9 mouse cellular contexts compared by ENCODE assay signal in genomic region chr6:128836955-128837334, GRCm38 (mm10). TPM values are rescaled to one million over a fixed set of nuclear protein-coding genes. Genes with fewer than 3 reads are reported as not detected.
DNase-seq lines count a peak whose midpoint lies in the region; ATAC-seq and TF ChIP-seq lines count a peak whose summit lies in the region.
"Had no signal": no experiment of that assay in that cellular context is flagged by ENCODE, and none has a peak within 500 bp of the region (broad histone marks: within the 10 kb centered on the region; RNA-seq: fewer than 3 reads in every experiment).

No protein-coding gene starts in this region.

- ATAC-seq in heart, embryonic 15.5 days (replicated peaks; ENCODE audit: insufficient number of reproducible peaks, insufficient read depth, low FRiP score, low read depth): no peak
- ATAC-seq in heart, embryonic 16.5 days (replicated peaks; ENCODE audit: extremely low read depth, insufficient read depth, low FRiP score): no peak
- ATAC-seq in liver, postnatal 0 days: no peak

- TF ChIP-seq EP300 in liver, postnatal 0 days (IDR thresholded peaks at IDR 0.05; ENCODE audit: low read depth): no peak

- no peaks in the 10 kb centered on the region for H3K9me3 ChIP-seq in heart, embryonic 15.5 days (replicated peaks)
- H3K9me3 ChIP-seq in heart, embryonic 16.5 days (replicated peaks; ENCODE audit: control insufficient read depth, low read length): no peaks in the 10 kb centered on the region
- H3K9me3 ChIP-seq in liver, postnatal 0 days (ENCODE audit: low read length): no peaks in the 10 kb centered on the region

- peak overlapping the region; percentile 93; the same call in 1 of the 2 replicates for H3K27ac ChIP-seq in heart, embryonic 15.5 days
- H3K27ac ChIP-seq in heart, embryonic 16.5 days (ENCODE audit: low read length): no peak overlapping the region; the same call in 1 of the 2 replicates
- no peak overlapping the region for H3K27ac ChIP-seq in liver, postnatal 0 days (ENCODE audit: low read depth)

- H3K27me3 ChIP-seq in heart, embryonic 15.5 days: no peaks in the 10 kb centered on the region
- H3K27me3 ChIP-seq in heart, embryonic 16.5 days (ENCODE audit: control insufficient read depth, insufficient read depth, low read length): no peaks in the 10 kb centered on the region
- 0 out of 2 replicates have a peak, but pooled peaks cover 8% of the 10 kb centered on the region for H3K27me3 ChIP-seq in liver, postnatal 0 days (ENCODE audit: insufficient read depth, low read length)

- TF ChIP-seq CTCF in liver, postnatal 0 days (IDR thresholded peaks at IDR 0.05; ENCODE audit: low read depth): no peak

- peaks cover 19% of the 10 kb centered on the region for H3K4me1 ChIP-seq in heart, embryonic 15.5 days (replicated peaks)
- H3K4me1 ChIP-seq in heart, embryonic 16.5 days (ENCODE audit: control insufficient read depth, insufficient read depth, low read length): peaks cover 4% of the 10 kb centered on the region
- H3K4me1 ChIP-seq in liver, postnatal 0 days (ENCODE audit: insufficient read depth): peaks cover 31% of the 10 kb centered on the region

- peak overlapping the region; percentile 82 for H3K4me3 ChIP-seq in heart, embryonic 15.5 days
- no peak overlapping the region for H3K4me3 ChIP-seq in heart, embryonic 16.5 days (ENCODE audit: low read length)
- H3K4me3 ChIP-seq in liver, postnatal 0 days (ENCODE audit: low read depth, low read length): no peak overlapping the region

- 81% methylated on average over 6 of the region's 6 CpGs for WGBS in heart, embryonic 15.5 days
- WGBS in heart, embryonic 16.5 days: 81% methylated on average over 6 of the region's 6 CpGs
- WGBS in liver, postnatal 0 days (ENCODE audit: insufficient replicate concordance): 67% methylated on average over 6 of the region's 6 CpGs

- intact Hi-C loops in heart, postnatal 14 days (cut with DNase I): no loop called here

- no peak overlapping the region for H3K9ac ChIP-seq in heart, embryonic 15.5 days
- H3K9ac ChIP-seq in heart, embryonic 16.5 days (ENCODE audit: low read length): no peak overlapping the region
- no peak overlapping the region for H3K9ac ChIP-seq in liver, postnatal 0 days (replicated peaks)

- no peak for DNase-seq in heart, postnatal 14 days
- peak; percentile 52 for DNase-seq in MEL-GATA-1-ER (ENCODE audit: extremely low read depth, low read depth)
- no peak for DNase-seq in liver, postnatal 0 days
- no peak for DNase-seq in ovary, adult 18-20 months (ENCODE audit: low spot score)
- no peak for DNase-seq in thymus, postnatal 10 days (ENCODE audit: low spot score in 2 of 2)
- DNase-seq in cerebellum, adult 9-11 months: no peak
- DNase-seq: lung, postnatal 14 days had no signal

- H3K4me2 ChIP-seq in heart, embryonic 15.5 days: peak overlapping the region; percentile 86
- peak overlapping the region; percentile 79; the same call in 1 of the 2 replicates for H3K4me2 ChIP-seq in heart, embryonic 16.5 days (ENCODE audit: low read depth, low read length)
- peak overlapping the region; percentile 93; the same call in 1 of the 2 replicates for H3K4me2 ChIP-seq in liver, postnatal 0 days (ENCODE audit: low read depth, low read length)

- H3K36me3 ChIP-seq in heart, embryonic 15.5 days: no peaks in the 10 kb centered on the region
- H3K36me3 ChIP-seq in heart, embryonic 16.5 days (ENCODE audit: control insufficient read depth, insufficient read depth): no peaks in the 10 kb centered on the region
- H3K36me3 ChIP-seq in liver, postnatal 0 days (replicated peaks; ENCODE audit: insufficient read depth, low read length): no peaks in the 10 kb centered on the region

RNA-seq across cellular contexts. Expression of gene Klrb1b, which starts 10.8 kb away (rescaled TPM):
- polyA plus RNA-seq in heart, embryonic 15.5 days (2015; fragmentation: Nextera tagmentation; extraction: Ambion mirVana): 0.15 and 0.37 TPM in 2 replicates
- under 1 TPM in 1 of 2 experiments, not detected in 1; 0.17 TPM for total RNA-seq in heart, postnatal 14 days (2021)
- polyA plus RNA-seq in heart, embryonic 16.5 days (2015; fragmentation: Nextera tagmentation; extraction: Ambion mirVana): 0.17 and 0.49 TPM in 2 replicates
- 0.32 and 0.39 TPM in 2 replicates for polyA plus RNA-seq in liver, postnatal 0 days (2015; fragmentation: Nextera tagmentation; extraction: Ambion mirVana)

RNA-seq across cellular contexts. Expression of gene Gm44511, which starts 10.8 kb away (rescaled TPM):
- not detected in 2 replicates for polyA plus RNA-seq in heart, embryonic 15.5 days (2015; fragmentation: Nextera tagmentation; extraction: Ambion mirVana)
- not detected for total RNA-seq in heart, postnatal 14 days (2021)
- polyA plus RNA-seq in heart, embryonic 16.5 days (2015; fragmentation: Nextera tagmentation; extraction: Ambion mirVana): 0.26 TPM in 1 of 2 replicates, not detected in the other
- not detected in 2 replicates for polyA plus RNA-seq in liver, postnatal 0 days (2015; fragmentation: Nextera tagmentation; extraction: Ambion mirVana)

RNA-seq across cellular contexts. Expression of gene Klrb1c, which starts 47.9 kb away (rescaled TPM):
- polyA plus RNA-seq in heart, embryonic 15.5 days (2015; fragmentation: Nextera tagmentation; extraction: Ambion mirVana): 0.10 and 0.11 TPM in 2 replicates
- under 1 TPM in 1 of 2 experiments, not detected in 1; 0.12 TPM for total RNA-seq in heart, postnatal 14 days (2021)
- 0.16 and 0.39 TPM in 2 replicates for polyA plus RNA-seq in heart, embryonic 16.5 days (2015; fragmentation: Nextera tagmentation; extraction: Ambion mirVana)
- polyA plus RNA-seq in liver, postnatal 0 days (2015; fragmentation: Nextera tagmentation; extraction: Ambion mirVana): 0.64 and 1.1 TPM in 2 replicates

RNA-seq across cellular contexts. Expression of gene Clec2i, which starts 50.4 kb away (rescaled TPM):
- polyA plus RNA-seq in heart, embryonic 15.5 days (2015; fragmentation: Nextera tagmentation; extraction: Ambion mirVana): 0.10 and 0.66 TPM in 2 replicates
- total RNA-seq in heart, postnatal 14 days (2021): under 1 TPM; 0.19 to 0.68 TPM
- 0.29 and 1.2 TPM in 2 replicates for polyA plus RNA-seq in heart, embryonic 16.5 days (2015; fragmentation: Nextera tagmentation; extraction: Ambion mirVana)
- polyA plus RNA-seq in liver, postnatal 0 days (2015; fragmentation: Nextera tagmentation; extraction: Ambion mirVana): 0.11 and 0.27 TPM in 2 replicates

RNA-seq across cellular contexts. Expression of gene BC035044, which starts 54.0 kb away (rescaled TPM):
- 0.18 and 3.5 TPM in 2 replicates for polyA plus RNA-seq in heart, embryonic 15.5 days (2015; fragmentation: Nextera tagmentation; extraction: Ambion mirVana)
- total RNA-seq in heart, postnatal 14 days (2021): under 1 TPM; 0.45 to 0.93 TPM
- polyA plus RNA-seq in heart, embryonic 16.5 days (2015; fragmentation: Nextera tagmentation; extraction: Ambion mirVana): 1.7 and 5.3 TPM in 2 replicates
- polyA plus RNA-seq in liver, postnatal 0 days (2015; fragmentation: Nextera tagmentation; extraction: Ambion mirVana): 10.5 and 11.9 TPM in 2 replicates
